Mouse (Mus musculus): Measurements from ENCODE around the gene Gzmg. TPM values are rescaled to one million over a fixed set of nuclear protein-coding genes. Genes with fewer than 3 reads are reported as not detected.
"Not testable (repeated sequence)": the region's sequence is repeated elsewhere in the genome, so short reads cannot be mapped to it uniquely, and the experiment has no call there.

Gzmg gene
- total RNA-seq (2021), result not detected

DNA sequence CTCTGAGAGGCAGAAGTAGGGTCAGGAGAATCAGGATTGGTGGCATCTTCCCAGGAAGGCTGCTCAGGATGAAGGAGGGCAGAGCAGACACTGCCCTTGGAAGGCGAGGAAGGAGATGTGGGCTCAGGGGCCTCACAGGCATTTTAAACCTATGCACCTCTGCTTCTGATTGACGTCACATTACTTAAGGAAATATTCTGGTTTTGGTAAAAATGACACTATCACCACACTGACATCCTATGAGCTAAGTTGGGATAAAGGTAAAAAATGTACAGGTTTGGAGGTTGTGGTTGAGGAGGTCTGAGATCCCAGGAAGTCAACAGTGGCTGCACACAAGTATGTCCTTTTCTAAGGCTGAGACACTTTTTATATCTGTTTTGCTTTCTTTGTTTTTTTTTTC is at the start of gene Gzmg:
TSS of gene Gzmg (minus strand) at position 101 of the 400 bp plus-strand sequence.
- not testable (repeated sequence) for DNase-seq

DNA sequence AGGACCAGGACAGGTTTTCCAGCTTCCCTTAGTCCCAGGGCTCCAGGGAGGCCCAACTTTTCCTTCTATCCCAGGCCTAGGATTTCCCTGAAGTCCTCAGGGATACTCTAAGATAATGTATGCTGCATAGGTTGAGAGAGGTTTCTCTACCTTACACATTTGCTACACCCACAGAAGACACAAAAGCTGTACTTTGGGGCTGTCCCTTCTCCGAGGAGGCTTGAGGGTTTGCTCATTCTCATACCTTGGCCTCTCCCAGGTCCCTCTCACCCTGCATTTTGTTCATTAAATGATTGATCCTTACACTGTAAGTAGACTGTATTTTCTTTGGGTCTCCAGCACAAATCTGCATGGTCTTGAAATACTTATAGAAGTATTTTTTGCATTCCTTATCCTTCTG is 46.2 kb upstream of the Gzmg start:
- DNase-seq, result no peak

DNA sequence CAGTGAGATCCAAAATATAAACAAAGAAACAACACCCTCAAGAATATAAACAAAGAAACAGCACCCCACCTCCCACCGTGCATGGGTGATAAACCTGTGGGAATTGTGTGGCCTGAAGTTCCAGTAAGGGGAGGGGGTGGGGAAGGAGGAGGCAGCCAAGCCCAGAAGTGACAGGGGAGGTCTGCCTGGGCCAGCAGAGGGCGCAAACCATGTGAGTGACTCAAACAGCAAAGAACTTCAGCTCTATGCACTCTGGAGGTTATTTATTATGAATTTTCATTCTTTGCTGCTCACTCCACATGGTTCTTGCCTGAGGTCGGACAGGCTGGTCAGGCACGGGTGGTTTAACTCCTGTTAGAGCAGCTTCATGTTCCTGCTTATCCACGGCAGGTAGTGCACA is 45.6 kb upstream of the Gzmg start:
- DNase-seq, result peak in 1 of 2 experiments; percentile 7

DNA sequence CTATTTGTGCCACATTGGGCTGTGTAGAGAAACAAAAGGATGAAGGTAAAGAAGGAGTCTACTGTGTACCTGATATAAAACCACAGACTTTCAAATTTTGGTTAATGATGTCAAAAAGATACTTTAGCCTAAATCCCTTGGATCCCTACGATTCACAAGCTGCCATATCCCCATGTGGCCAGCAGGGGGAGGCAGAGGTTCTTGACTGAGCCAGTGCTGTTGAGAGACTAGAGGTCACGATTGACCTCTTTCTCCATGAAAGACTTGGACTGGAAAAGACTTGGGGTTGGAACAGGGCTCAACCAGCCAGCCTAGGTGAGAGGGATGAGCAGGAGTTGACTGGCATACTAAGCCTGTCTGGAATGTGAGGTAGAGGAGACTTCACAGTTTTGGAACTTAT is 44.6 kb upstream of the Gzmg start:
- DNase-seq, result peak; percentile 45 to 67

DNA sequence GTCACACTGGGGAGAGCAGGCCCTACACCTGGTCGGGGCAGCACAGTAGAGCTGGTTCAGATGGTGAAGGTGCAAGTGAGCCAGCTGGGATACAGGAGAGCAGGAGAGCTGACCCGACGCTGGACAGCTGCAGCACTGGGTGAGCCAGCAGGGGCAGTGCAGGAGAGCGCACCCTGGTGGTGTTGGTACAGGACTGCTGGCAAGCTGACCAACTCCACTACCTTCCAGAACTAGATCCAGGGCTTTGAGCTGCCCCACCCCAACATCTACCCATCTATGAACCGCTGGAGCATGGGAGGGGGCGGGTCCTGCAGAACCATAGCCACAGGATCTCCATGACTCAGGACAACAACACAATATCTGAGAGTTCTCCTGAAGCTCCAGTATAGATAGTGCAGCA is 27.6 kb upstream of the Gzmg start:
- no peak for DNase-seq

DNA sequence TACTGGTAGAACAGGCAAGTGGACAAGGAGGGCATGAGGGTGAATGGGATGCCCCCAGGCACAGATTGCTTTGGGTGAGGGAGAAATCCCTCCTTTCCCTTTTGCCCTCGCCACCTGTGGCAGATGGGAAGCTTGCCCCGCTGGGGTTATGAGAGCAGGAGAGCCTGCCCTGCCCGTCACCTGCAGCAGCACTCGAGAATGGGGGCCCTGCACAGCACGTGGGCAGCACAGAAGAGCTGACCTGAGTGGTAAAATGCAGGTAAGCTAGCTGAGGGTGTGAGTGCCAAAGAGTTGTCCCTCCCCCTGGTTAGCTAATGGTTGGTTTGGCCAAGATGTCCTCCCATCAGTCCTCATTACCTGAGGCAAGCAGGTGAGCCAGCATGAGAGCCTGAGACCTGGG is 27.1 kb upstream of the Gzmg start:
- no peak for DNase-seq

DNA sequence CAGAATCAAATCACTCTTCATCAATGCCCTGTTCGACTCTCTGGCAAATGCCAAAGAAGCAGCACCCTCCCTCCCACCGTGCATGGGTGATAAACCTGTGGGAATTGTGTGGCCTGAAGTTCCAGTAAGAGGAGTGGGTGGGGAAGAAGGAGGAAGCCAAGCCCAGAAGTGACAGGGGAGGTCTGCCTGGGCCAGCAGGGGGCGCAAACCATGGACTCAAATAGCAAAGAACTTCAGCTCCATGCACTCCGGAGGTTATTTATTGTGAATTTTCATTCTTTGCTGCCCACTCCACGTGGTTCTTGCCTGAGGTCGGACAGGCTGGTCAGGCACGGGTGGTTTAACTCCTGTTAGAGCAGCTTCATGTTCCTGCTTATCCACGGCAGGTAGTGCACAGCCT is 18.3 kb upstream of the Gzmg start:
- peak; percentile 14 to 20 for DNase-seq

DNA sequence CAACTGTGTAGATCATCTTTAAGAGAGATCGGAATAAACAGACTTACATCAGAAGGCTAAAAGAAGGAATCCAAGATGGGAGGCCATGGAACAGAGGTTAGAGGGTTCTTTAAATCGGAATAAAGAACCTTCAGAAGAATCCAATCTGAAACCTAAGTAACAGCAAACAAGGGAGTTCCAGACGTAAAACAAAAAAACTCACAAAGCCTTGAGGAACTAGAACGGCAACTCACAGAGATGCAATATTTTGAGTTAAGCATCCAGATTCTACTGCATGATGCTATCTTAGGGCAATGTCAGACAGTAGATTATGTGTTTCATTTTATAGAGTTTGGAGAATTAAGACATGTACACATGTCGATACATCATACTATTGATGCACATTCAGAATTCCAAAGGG is 15.1 kb upstream of the Gzmg start, which contains the start of gene Gzmn:
TSS of gene Gzmn (minus strand) at position 101 of the 400 bp plus-strand sequence.
- DNase-seq, result no peak

DNA sequence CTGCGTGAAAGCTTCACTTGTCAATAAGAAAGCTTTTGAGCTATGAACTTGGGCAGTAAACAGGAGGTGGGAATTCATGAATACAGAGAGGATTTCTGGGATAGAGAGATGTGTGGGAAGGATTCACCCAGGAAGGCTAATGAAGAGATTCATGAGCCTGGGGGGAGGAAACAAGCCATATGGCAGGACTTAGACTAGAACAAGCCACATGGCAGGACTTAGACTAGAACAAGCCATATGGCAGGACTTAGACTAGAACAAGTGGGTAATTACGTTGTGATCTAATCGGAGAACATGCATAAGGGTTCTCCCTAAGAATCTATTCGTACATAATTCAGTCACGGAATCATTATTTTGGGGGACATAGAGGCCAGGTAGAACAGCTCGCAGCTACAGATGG is 14.0 kb upstream of the Gzmg start:
- peak; percentile 33 to 35 for DNase-seq

DNA sequence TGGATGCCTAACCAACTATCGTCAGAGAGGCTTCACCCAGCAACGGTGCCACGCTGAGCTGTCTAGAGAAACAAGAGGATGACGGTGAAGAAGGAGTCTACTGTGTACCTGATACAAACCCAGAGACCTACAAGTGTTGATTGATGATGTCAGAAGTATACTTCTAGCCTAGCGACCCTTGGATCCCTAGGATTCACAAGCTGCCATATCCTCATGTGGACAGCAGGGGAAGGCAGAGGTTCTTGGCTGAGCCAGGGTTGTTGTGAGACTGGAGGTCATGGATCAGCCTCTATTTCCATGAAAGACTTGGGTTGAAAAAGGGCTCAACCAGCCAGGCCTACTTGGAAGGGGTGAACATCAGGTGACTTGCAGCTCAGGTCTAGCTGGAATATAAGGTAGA is 13.4 kb upstream of the Gzmg start:
- DNase-seq, result no peak

DNA sequence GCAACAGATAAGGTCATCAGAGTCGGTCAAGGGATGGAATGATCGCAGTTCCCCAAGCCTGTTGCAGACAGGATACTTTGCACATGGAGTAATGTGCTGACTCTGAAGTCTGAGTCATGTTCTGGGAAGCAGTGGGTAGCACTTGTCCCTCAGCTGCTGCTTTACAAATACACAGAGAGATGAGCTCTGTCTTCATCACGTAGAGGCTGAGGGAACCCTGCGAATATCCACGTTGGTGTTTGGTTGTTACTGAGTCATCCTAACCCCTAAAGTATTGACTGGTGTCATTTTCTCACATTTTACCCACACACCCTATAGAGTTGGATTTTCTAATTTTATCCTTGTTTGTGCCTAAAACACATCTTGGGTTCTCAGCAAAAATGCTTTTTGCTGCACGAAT is 8.6 kb upstream of the Gzmg start:
- DNase-seq, result no peak

DNA sequence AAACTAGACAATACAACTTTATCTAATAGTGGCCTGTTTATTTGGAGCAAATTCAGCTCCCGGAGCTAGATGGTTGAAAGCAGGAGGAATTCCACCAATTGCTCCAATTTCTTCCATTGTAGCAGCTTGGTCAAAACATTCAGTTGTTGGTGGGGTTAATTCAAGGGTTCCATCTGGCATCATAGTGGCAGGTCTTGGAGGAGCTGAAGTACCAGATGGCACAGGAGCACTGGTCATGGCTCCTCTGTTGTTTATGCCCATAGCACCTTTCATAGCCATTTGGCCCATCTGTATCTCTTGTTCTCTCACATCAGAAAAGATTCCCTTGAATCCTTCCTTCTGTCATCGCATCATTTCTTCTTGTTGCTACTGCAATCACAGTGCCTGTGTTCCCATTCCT is 2.7 kb upstream of the Gzmg start:
- DNase-seq, result no peak

DNA sequence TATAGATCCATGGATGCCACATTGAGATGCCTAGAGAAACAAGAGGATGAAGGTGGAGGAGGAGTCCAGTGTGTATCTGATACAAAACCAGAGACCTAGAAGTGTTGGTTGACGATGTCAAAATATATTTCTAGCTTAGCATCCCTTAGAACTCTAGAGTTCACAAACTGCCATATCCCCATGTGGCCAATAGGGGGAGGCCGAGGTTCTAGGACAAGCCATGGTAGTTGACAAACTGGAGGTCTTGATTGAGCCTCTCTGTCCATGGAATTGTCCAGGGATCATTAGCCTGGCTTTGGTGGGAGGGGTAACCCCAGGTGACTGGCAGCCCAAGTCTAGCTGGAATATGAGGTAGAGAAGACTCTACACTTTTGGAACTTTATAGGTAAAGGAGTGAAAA is 4.0 kb downstream of the Gzmg start:
- no peak for DNase-seq

DNA sequence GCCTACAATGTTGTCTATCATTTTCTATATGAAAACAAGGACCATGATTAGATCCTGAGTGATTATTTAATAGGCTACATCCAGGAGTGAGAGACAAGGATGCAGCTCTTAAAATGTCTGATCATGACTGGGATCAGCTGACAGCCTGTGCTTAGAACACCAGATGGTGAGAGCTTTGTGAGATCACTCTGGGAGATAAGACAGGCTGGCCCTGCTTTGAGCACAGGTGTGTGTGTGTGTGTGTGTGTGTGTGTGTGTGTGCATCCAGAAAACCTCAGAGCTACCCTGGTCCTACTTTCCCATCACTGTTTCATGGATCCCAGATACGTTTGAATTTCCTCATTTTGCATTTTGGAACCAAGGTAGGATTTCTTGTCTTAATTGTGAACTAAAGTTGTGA is 25.7 kb downstream of the Gzmg start:
- DNase-seq, result not testable (repeated sequence)

DNA sequence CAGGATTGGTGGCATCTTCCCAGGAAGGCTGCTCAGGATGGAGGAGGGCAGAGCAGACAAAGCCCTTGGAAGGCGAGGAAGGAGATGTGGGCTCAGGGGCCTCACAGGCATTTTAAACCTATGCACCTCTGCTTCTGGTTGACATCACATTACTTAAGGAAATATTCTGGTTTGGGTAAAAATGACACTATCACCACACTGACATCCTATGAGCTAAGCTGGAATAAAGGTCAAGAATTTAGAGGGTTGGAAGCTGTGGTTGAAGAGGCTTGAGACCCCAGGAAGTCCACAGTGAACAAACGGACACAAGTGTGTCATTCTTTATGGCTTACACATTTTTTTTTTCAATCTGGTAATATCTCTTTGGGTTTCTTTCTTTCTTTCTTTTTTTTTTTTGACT is 26.9 kb downstream of the Gzmg start, which contains the start of gene Gzmd:
TSS of gene Gzmd (minus strand) at position 101 of the 400 bp plus-strand sequence.
- not testable (repeated sequence) for DNase-seq

DNA sequence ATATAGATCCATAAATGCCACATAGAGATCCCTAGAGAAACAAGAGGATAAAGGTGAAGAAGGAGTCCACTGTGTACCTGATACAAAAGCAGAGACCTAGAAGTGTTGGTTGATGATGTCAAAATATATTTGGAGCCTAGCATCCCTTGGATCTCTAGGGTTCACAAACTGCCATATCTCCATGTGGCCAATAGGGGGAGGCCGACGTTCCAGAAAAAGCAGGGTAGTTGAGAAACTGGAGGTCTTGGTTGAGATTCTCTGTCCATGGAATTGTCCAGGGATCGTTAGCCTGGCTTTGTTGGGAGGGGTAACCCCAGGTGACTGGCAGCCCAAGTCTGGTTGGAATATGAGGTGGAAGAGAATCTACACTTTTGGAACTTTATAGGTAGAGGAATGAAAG is 31.0 kb downstream of the Gzmg start:
- no peak for DNase-seq

DNA sequence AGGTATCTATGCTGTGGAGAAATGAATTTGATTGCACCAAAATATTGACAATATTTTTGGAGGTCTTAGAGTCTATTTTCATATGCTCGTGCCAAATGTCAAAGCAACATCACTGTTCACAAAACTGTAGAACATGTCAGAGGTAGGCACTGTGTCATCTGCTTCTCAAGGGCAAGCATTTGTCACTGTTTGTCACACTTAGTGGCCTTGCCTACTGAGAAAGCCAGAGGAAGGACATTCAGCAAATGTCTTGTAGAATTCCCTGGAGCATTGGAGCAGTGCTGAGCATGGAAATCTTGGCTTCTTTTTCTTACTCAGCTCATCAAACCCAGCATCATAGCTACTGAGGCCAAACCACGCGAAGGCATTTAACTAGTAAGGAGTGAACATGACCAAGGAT is 35.9 kb downstream of the Gzmg start:
- no peak for DNase-seq

DNA sequence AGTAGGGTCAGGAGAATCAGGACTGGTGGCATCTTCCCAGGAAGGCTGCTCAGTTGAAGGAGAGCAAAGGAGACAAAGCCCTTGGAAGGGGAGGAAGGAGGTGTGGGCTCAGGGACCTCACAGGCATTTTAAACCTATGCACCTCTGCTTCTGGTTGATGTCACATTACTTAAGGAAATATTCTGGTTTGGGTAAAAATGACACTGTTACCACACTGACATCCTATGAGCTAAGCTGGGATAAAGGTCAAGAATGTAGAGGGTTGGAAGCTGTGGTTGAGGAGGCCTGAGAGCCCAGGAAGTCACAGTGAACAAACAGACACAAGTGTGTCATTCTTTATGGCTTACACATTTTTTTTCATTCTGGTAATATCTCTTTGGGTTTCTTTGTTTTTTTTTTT is 38.9 kb downstream of the Gzmg start, which contains the start of gene Gzme:
TSS of gene Gzme (minus strand) at position 101 of the 400 bp plus-strand sequence.
- no peak for DNase-seq

DNA sequence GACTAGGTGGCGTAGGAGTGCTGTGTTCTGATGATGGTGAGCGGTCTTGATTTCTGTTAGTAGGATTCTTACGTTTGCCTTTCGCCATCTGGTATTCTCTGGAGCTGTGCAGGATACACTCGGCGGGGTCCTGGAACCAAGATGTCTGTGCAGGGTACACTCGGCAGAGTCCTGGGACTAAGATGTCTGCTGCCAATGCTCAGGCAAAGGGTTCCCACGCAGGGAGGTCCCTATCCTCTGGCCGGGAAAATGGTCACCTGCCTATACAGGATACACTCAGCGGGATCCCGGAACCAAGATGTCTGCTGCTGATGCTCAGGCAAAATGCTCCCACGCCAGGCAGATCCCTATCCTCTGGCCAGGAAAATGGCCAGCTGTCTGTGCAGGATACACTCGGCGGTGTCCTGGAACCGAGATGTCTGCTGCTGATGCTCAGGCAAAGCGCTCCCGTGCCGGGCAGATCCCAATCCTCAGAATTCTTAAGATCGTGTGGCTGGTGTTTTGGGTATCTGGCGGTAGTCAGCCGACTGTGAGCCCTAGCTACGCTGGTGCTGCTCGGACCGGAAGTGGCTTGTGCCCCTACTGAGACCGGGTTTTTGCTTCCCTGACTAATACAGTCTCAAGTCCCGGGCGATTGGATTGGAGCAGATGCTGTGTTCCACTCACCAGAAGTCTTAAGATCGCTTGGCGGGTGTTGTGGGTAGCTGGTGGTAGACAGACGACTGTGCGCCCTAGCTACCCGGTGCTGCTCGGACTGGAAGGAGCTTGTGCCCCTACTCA is 43.7 kb downstream of the Gzmg start:
- not testable (repeated sequence) for DNase-seq

Other genes with a start within 250 kb of the Gzmg start
- gene Cma1, start 214.9 kb downstream of the Gzmg start, total RNA-seq (2021), result under 1 TPM; 0.42 to 0.96 TPM
- gene Cma2, start 208.6 kb downstream of the Gzmg start, total RNA-seq (2021), result not detected
- not detected for gene Mcpt1, start 141.6 kb downstream of the Gzmg start, total RNA-seq (2021)
- not detected for gene Mcpt9, start 129.1 kb downstream of the Gzmg start, total RNA-seq (2021)
- not detected for gene Mcpt2, start 117.5 kb downstream of the Gzmg start, total RNA-seq (2021)
- gene Mcpt4, start 97.3 kb downstream of the Gzmg start, total RNA-seq (2021), result under 1 TPM in 1 of 2 experiments, not detected in 1; 0.35 TPM
- gene Mcpt8, start 74.3 kb downstream of the Gzmg start, total RNA-seq (2021), result not detected
- not detected for gene Ctsg, start 57.0 kb downstream of the Gzmg start, total RNA-seq (2021)
- gene Gzme, start 39.0 kb downstream of the Gzmg start, total RNA-seq (2021), result not detected
- gene Gzmd, start 27.0 kb downstream of the Gzmg start, total RNA-seq (2021), result not detected
- not detected for gene Gzmn, start 15.0 kb upstream of the Gzmg start, total RNA-seq (2021)
- gene Gzmf, start 51.8 kb upstream of the Gzmg start, total RNA-seq (2021), result not detected
- gene Gzmc, start 75.1 kb upstream of the Gzmg start, total RNA-seq (2021), result not detected
- gene Gzmb, start 102.7 kb upstream of the Gzmg start, total RNA-seq (2021), result not detected
- not detected for gene Atp12a, start 205.5 kb upstream of the Gzmg start, total RNA-seq (2021)
- under 1 TPM; 0.72 to 0.94 TPM for gene Rnf17, start 243.0 kb upstream of the Gzmg start, total RNA-seq (2021)